Mouse (Mus musculus) myocyte (in vitro differentiated cells): ENCODE measurements around the gene Cxcr1.

Experiments
- POLR2AphosphoS2 ChIP-seq: IDR thresholded peaks from one replicate; pipeline ENCODE4 v1.6.1; 2011; ENCODE audit warnings: low read depth, control low read depth; ENCODE audit not compliant: insufficient read length
- SRF ChIP-seq: IDR thresholded peaks from one replicate; pipeline ENCODE4 v1.6.1; 2011; ENCODE audit warnings: low read depth; ENCODE audit not compliant: control insufficient read depth, insufficient read length
- USF1 ChIP-seq: IDR thresholded peaks from one replicate; pipeline ENCODE4 v1.6.1; 2011; ENCODE audit warnings: low read depth, mild to moderate bottlenecking, control low read depth, moderate library complexity

- no peak for TF ChIP-seq USF1
- no peak for TF ChIP-seq POLR2AphosphoS2
- no peak for TF ChIP-seq SRF
Measured at GRCm38 (mm10) chr1:74149106-74149885, 45.1 kb downstream of the Cxcr1 start.
